Mouse (Mus musculus): ENCODE data around the gene Tmeff2.

GRCm38 (mm10) chr1:51096848-51097598 is 196.6 kb downstream of the Tmeff2 start:
- TF ChIP-seq CTCF (IDR thresholded peaks at IDR 0.05), result peak; percentile 53
- peak; percentile 97 for TF ChIP-seq EP300 (IDR thresholded peaks at IDR 0.05)
